Mouse (Mus musculus) liver, adult 2 months (tissue): ENCODE results near the gene Espnl. TPM values are rescaled to one million over a fixed set of nuclear protein-coding genes. Genes with fewer than 3 reads are reported as not detected.

ENCODE experiments used
- DNase-seq: peaks from one replicate; pipeline ENCODE4 v3.0.0-alpha.2; 2011; ENCODE audit warnings: low read depth, low spot score; ENCODE audit errors: extremely low read depth
- H3K27ac ChIP-seq: fragments of 200-500 bp; replicated peaks from 2 replicates; pipeline ENCODE4 v1.5.1; 2012; ENCODE audit warnings: low read depth, mild to moderate bottlenecking, control low read depth, inconsistent platforms, low read length; ENCODE audit not compliant: insufficient read depth
- H3K27me3 ChIP-seq: fragments of 200-500 bp; 2 replicates; pipeline ENCODE4 v1.6.1; 2012; ENCODE audit warnings: mild to moderate bottlenecking, moderate library complexity, low read length, inconsistent platforms; ENCODE audit not compliant: control insufficient read depth, insufficient read depth
- H3K36me3 ChIP-seq: fragments of 200-500 bp; 2 replicates; pipeline ENCODE4 v1.6.1; 2012; ENCODE audit warnings: low read length, inconsistent platforms; ENCODE audit not compliant: control insufficient read depth, insufficient read depth
- H3K4me1 ChIP-seq: fragments of 200-500 bp; 2 replicates; pipeline ENCODE4 v1.6.1; 2011; ENCODE audit warnings: low read length; ENCODE audit not compliant: control insufficient read depth, insufficient read depth
- H3K4me3 ChIP-seq: fragments of 200-500 bp; 2 replicates; pipeline ENCODE4 v1.5.1; 2011; ENCODE audit warnings: low read depth, mild to moderate bottlenecking, control low read depth, low read length, moderate library complexity; ENCODE audit not compliant: insufficient read depth
- H3K79me2 ChIP-seq: fragments of 200-500 bp; 2 replicates; pipeline ENCODE4 v1.6.1; 2012; ENCODE audit warnings: inconsistent platforms, mild to moderate bottlenecking, low read length, moderate library complexity; ENCODE audit not compliant: control insufficient read depth, insufficient read depth
- H3K9ac ChIP-seq: fragments of 200-500 bp; 2 replicates; pipeline ENCODE4 v1.6.1; 2012; ENCODE audit warnings: low read depth, mild to moderate bottlenecking, control low read depth, inconsistent platforms, low read length
- CTCF ChIP-seq: fragments of 200-500 bp; IDR thresholded peaks from 2 replicates; pipeline ENCODE4 v1.5.1; 2011; ENCODE audit warnings: low read depth, low read length, control low read depth
- POLR2A ChIP-seq: fragments of 200-500 bp; IDR thresholded peaks from 2 replicates; pipeline ENCODE4 v1.6.1; 2011; ENCODE audit warnings: low read length, control low read depth; ENCODE audit not compliant: insufficient read depth; ENCODE audit errors: extremely low read depth
- WGBS: fragments of 180-500 bp; shearing (Covaris S2); methylation state at CpG from one replicate; pipeline ENCODE4 v1.1.7; 2018; 5-methylcytosine and 5-hydroxymethylcytosine counted together
- polyA plus RNA-seq: library from polyadenylated mRNA; depleted of rRNA; stranded (reverse); fragments of >200 nt; gene quantifications from 2 replicates; pipeline ENCODE4 v1.2.3, GENCODE M21; 2012
- total RNA-seq: library from RNA; depleted of rRNA; stranded (reverse); fragments of >200 nt; gene quantifications from 2 replicates; pipeline ENCODE4 v1.2.3, GENCODE M21; 2014

The Espnl gene
- total and polyA plus RNA-seq, 2 experiments = 0.09 TPM; not detected in 1

- Histone ChIP-seq H3K4me3 (peak overlapping the region; percentile 95), H3K36me3 (peaks cover 8% of the 10 kb centered on the region), H3K9ac (peak overlapping the region; percentile 96), H3K27me3 (no peaks in the 10 kb centered on the region), H3K4me1 (peaks cover 30% of the 10 kb centered on the region), H3K79me2 (peaks cover 5% of the 10 kb centered on the region; the same call in 1 of the 2 replicates), H3K27ac (peak overlapping the region; percentile 90)
- peak; percentile 53 for DNase-seq
- no peak for TF ChIP-seq CTCF
- TF ChIP-seq POLR2A = no peak
- WGBS = 19% methylated on average over 13 of the region's 13 CpGs
These were observed 22.7 kb upstream of the Espnl start for GRCm38 (mm10) chr1:91299026-91299706.

- Histone ChIP-seq H3K4me1 (peaks cover 30% of the 10 kb centered on the region), H3K27me3 (no peaks in the 10 kb centered on the region), H3K4me3 (no peak overlapping the region; the same call in 1 of the 2 replicates), H3K36me3 (peaks cover 11% of the 10 kb centered on the region), H3K9ac (peak overlapping the region; percentile 96), H3K79me2 (peaks cover 5% of the 10 kb centered on the region; the same call in 1 of the 2 replicates), H3K27ac (peak overlapping the region; percentile 90)
- peak; percentile 91 for DNase-seq
- 8% methylated on average over 5 of the region's 5 CpGs for WGBS
- TF ChIP-seq CTCF = no peak
- TF ChIP-seq POLR2A = no peak
These were observed 22.0 kb upstream of the Espnl start for GRCm38 (mm10) chr1:91299707-91300426.

DNA sequence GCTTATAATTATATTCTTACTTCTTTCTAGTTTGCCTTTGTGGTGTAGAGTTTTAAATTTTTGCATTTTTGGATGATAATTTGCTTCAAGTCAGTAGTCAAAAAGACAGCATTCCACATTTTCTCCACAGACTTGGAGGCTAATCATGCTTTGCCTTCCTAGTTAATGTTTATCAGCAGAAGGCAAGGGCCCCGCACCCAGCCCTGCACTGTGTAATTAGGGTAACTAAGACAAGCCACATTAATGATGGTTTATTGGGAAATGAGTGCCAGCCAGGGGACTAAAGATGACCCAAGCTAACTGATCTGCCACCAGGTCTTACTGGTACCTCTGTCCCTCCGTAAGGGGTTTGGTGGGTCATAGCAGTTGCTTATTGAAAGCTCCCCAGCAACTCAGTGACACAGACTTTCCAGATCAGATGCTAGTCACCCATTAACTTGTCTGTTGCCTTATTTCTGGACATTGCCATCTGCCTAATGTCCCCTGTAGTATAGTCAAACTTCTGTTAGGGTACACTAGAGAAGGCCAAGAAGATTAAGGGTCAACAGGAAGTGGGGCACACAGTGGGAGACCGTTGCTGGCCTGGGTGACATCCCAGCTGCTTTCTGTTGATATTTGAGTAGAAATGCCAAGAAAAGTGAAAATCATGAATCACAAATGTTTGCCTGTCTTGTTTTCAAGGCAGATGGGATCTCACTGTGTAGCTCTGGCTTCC is 20.5 kb upstream of the Espnl start:
- peaks cover 5% of the 10 kb centered on the region; the same call in 1 of the 2 replicates for H3K79me2 ChIP-seq
- peaks cover 20% of the 10 kb centered on the region for H3K36me3 ChIP-seq
- H3K27ac ChIP-seq = peak overlapping the region; percentile 97
- H3K27me3 ChIP-seq = no peaks in the 10 kb centered on the region
- H3K9ac ChIP-seq = peak overlapping the region; percentile 35; the same call in 1 of the 2 replicates
- no peak for TF ChIP-seq CTCF
- H3K4me3 ChIP-seq = no peak overlapping the region
- DNase-seq = peak; percentile 93
- H3K4me1 ChIP-seq = peaks cover 30% of the 10 kb centered on the region
- 17% methylated on average over 3 of the region's 3 CpGs for WGBS

DNA sequence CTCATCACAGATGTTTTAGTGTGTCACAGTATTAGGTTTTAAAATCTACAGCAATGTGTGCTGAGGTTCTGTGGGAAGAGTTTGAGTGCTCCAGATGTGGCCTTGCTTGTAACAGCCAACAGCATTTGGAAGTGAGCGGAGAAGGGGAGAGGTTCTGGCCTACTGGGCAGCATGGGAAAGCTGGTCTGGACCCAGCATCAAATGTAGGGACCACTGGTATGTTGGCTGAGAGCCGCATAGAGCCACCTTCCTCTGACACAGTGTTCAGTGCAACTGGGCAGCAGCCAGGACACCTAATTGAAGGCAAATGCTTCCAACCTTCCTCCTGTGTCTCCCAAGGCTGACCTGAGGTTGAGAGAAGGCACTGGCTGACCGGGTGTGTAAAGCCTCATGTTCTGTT is 19.9 kb upstream of the Espnl start:
- peak overlapping the region; percentile 97 for H3K27ac ChIP-seq
- no peak for DNase-seq
- H3K36me3 ChIP-seq = peaks cover 22% of the 10 kb centered on the region
- no peak overlapping the region for H3K4me3 ChIP-seq
- TF ChIP-seq POLR2A (no peak), CTCF (no peak)
- 30% methylated on average over 3 of the region's 3 CpGs for WGBS
- H3K4me1 ChIP-seq = peaks cover 30% of the 10 kb centered on the region
- peak overlapping the region; percentile 35 for H3K9ac ChIP-seq
- no peaks in the 10 kb centered on the region for H3K27me3 ChIP-seq
- H3K79me2 ChIP-seq = peaks cover 5% of the 10 kb centered on the region; the same call in 1 of the 2 replicates

- no peaks in the 10 kb centered on the region for H3K27me3 ChIP-seq
- peaks cover 45% of the 10 kb centered on the region for H3K36me3 ChIP-seq
- H3K9ac ChIP-seq = no peak overlapping the region
- TF ChIP-seq POLR2A = no peak
- H3K4me3 ChIP-seq = no peak overlapping the region
- H3K27ac ChIP-seq = no peak overlapping the region
- WGBS = 94% methylated on average over 4 of the region's 4 CpGs
- no peak for DNase-seq
- H3K4me1 ChIP-seq = peaks cover 24% of the 10 kb centered on the region
- peaks cover 2% of the 10 kb centered on the region; the same call in 1 of the 2 replicates for H3K79me2 ChIP-seq
These were observed 17.3 kb upstream of the Espnl start for GRCm38 (mm10) chr1:91304621-91305020.
